Mouse (Mus musculus) E14TG2a.4 (cell line): ENCODE results near the gene Edar.

Experiments used
- CTCF ChIP-seq: conservative IDR thresholded peaks from 2 replicates; pipeline ENCODE4 v1.5.1; 2014; ENCODE audit warnings: low read length
- NANOG ChIP-seq: IDR thresholded peaks from 2 replicates; pipeline ENCODE4 v1.6.1; 2014; ENCODE audit warnings: borderline replicate concordance, low read length, mixed read lengths
- POU5F1 ChIP-seq: IDR thresholded peaks from 2 replicates; pipeline ENCODE4 v1.6.1; 2014; ENCODE audit warnings: low read length, borderline replicate concordance

DNA sequence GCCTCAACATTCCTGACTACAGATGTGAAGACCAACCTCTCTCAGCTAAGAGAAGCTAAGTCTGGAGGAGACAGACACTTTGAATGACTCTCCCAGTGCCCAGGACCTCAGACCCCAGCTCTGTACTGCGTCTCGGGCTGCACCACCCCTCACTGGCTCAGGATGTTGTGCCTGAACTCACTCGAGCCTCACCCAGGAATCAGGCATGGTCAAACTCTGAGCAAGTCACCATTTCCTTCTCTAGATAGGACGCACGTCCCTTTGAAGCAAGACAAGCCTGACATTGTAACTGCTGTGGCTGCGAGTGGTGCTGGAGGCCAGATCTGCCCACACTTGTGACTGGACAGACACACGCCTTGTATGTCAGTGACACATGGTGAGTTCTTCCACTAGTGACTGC, 73.5 kb downstream of the Edar start:
- TF ChIP-seq CTCF = no peak
- TF ChIP-seq NANOG = no peak
- TF ChIP-seq POU5F1 = no peak
